Comparison of ENCODE assay signal across 9 mouse cellular contexts in genomic region chr5:132115631-132116030, GRCm38 (mm10).
A peak's percentile ranks its signal among the peaks of the same experiment; 100 is the strongest.
DNase-seq lines count a peak whose midpoint lies in the region; ATAC-seq and TF ChIP-seq lines count a peak whose summit lies in the region.
"Had no signal": no experiment of that assay in that cellular context is flagged by ENCODE, and none has a peak within 500 bp of the region (broad histone marks: within the 10 kb centered on the region; RNA-seq: fewer than 3 reads in every experiment).

No protein-coding gene starts in this region.

- 64% methylated on average over 3 of the region's 3 CpGs for WGBS in heart, postnatal 0 days
- WGBS in lung, embryonic 14.5 days, result 75% methylated on average over 3 of the region's 3 CpGs

- TF ChIP-seq CTCF in heart, postnatal 0 days (IDR thresholded peaks at IDR 0.05; ENCODE audit: low read depth), result peak; percentile 64
- TF ChIP-seq CTCF in lung, embryonic 14.5 days (IDR thresholded peaks at IDR 0.05; ENCODE audit: low read depth), result peak; percentile 51

- H3K4me3 ChIP-seq in heart, postnatal 0 days (ENCODE audit: low read depth, low read length), result no peak overlapping the region
- no peak overlapping the region for H3K4me3 ChIP-seq in lung, embryonic 14.5 days (ENCODE audit: low read depth, low read length)
- H3K4me3 ChIP-seq: intestine, embryonic 15.5 days; liver, embryonic 12.5 days had no signal

- H3K27ac ChIP-seq in heart, postnatal 0 days (ENCODE audit: low read depth), result no peak overlapping the region
- no peak overlapping the region for H3K27ac ChIP-seq in lung, embryonic 14.5 days (ENCODE audit: low read depth)
- H3K27ac ChIP-seq: intestine, embryonic 15.5 days; liver, embryonic 12.5 days had no signal

- H3K27me3 ChIP-seq in heart, postnatal 0 days (ENCODE audit: control insufficient read depth, insufficient read depth, low read length), result no peaks in the 10 kb centered on the region
- H3K27me3 ChIP-seq in lung, embryonic 14.5 days (ENCODE audit: insufficient read depth, low read length), result no peaks in the 10 kb centered on the region
- H3K27me3 ChIP-seq: intestine, embryonic 15.5 days; liver, embryonic 12.5 days had no signal

- H3K4me1 ChIP-seq in heart, postnatal 0 days (ENCODE audit: control insufficient read depth, insufficient read depth), result no peaks in the 10 kb centered on the region
- no peaks in the 10 kb centered on the region for H3K4me1 ChIP-seq in lung, embryonic 14.5 days (ENCODE audit: insufficient read depth)
- H3K4me1 ChIP-seq: intestine, embryonic 15.5 days; liver, embryonic 12.5 days had no signal

- intact Hi-C loops in left cerebral cortex, postnatal 25 days (cut with DNase I), result loop anchor here (10.0 kb wide), 5 partner anchors 301 to 1889 kb away; partner anchors contain the start of gene Auts2
- intact Hi-C loops in gastrocnemius, postnatal 36 days (cut with DNase I), result loop anchor here (10.0 kb wide), 2 partner anchors 581 to 1419 kb away; no protein-coding TSS in a partner anchor

- DNase-seq in heart, postnatal 0 days (ENCODE audit: low spot score), result peak; percentile 39
- DNase-seq in heart, adult 9 months (ENCODE audit: low spot score in 2 of 2), result no peak
- peak; percentile 73 for DNase-seq in lung, embryonic 14.5 days
- DNase-seq in lung, postnatal 14 days, result no peak
- peak; percentile 56 for DNase-seq in embryo, embryonic 10.5 days (ENCODE audit: low spot score)
- peak; percentile 40 to 66 for DNase-seq in left cerebral cortex, postnatal 25 days (ENCODE audit: low spot score in 2 of 2)
- DNase-seq in gastrocnemius, postnatal 36 days, result no peak

- no peak for ATAC-seq in heart, postnatal 0 days (ENCODE audit: insufficient read depth, low read depth)
- no peak for ATAC-seq in lung, embryonic 14.5 days (ENCODE audit: insufficient read depth)
- ATAC-seq: intestine, embryonic 15.5 days; liver, embryonic 12.5 days had no signal

- TF ChIP-seq EP300 in heart, postnatal 0 days (IDR thresholded peaks at IDR 0.05; ENCODE audit: low read depth), result no peak

- H3K4me2 ChIP-seq in heart, postnatal 0 days (ENCODE audit: low read depth, low read length), result no peak overlapping the region
- no peak overlapping the region for H3K4me2 ChIP-seq in lung, embryonic 14.5 days
- H3K4me2 ChIP-seq: intestine, embryonic 15.5 days; liver, embryonic 12.5 days had no signal

- H3K9me3 ChIP-seq in heart, postnatal 0 days (replicated peaks; ENCODE audit: control insufficient read depth, low read length), result no peaks in the 10 kb centered on the region
- H3K9me3 ChIP-seq in lung, embryonic 14.5 days (ENCODE audit: low read depth, low read length), result no peaks in the 10 kb centered on the region
- H3K9me3 ChIP-seq: intestine, embryonic 15.5 days; liver, embryonic 12.5 days had no signal

- H3K9ac ChIP-seq in heart, postnatal 0 days (replicated peaks; ENCODE audit: low read depth, low read length), result no peak overlapping the region
- no peak overlapping the region for H3K9ac ChIP-seq in lung, embryonic 14.5 days
- H3K9ac ChIP-seq: intestine, embryonic 15.5 days; liver, embryonic 12.5 days had no signal

- H3K36me3 ChIP-seq in heart, postnatal 0 days (replicated peaks; ENCODE audit: control insufficient read depth, insufficient read depth, low read length), result no peaks in the 10 kb centered on the region
- H3K36me3 ChIP-seq in lung, embryonic 14.5 days (ENCODE audit: insufficient read depth), result no peaks in the 10 kb centered on the region
- H3K36me3 ChIP-seq: intestine, embryonic 15.5 days; liver, embryonic 12.5 days had no signal

Comparison
In these comparisons a context has a peak if more than half of its experiments do, and no peak if none do; other contexts are left out.
1. DNase-seq: peak in heart, postnatal 0 days (single experiment), lung, embryonic 14.5 days (single experiment), embryo, embryonic 10.5 days (single experiment) and left cerebral cortex, postnatal 25 days (2 of 2); none in heart, adult 9 months (0 of 2), lung, postnatal 14 days (single experiment) and gastrocnemius, postnatal 36 days (0 of 2).